Mouse (Mus musculus): ENCODE measurements around the gene Cxcr3. TPM values are rescaled to one million over a fixed set of nuclear protein-coding genes. Genes with fewer than 3 reads are reported as not detected.

Cxcr3 gene
- 22.1 and 27.8 TPM in 2 replicates for polyA plus RNA-seq (2012; rRNA removed; ENCODE audit: low replicate concordance)

GRCm38 (mm10) chrX:101733828-101734319 lies at the start of gene Cxcr3:
TSS of gene Cxcr3 (minus strand) at chrX:101734269.

Other genes with a start within 250 kb of the Cxcr3 start
- gene Taf1, start 201.5 kb downstream of the Cxcr3 start, polyA plus RNA-seq (2012; rRNA removed; ENCODE audit: low replicate concordance): 1.9 and 3.2 TPM in 2 replicates
- gene Ogt, start 94.2 kb downstream of the Cxcr3 start, polyA plus RNA-seq (2012; rRNA removed; ENCODE audit: low replicate concordance): 52.7 and 156 TPM in 2 replicates
- not detected in 2 replicates for gene Gm4779, start 60.2 kb upstream of the Cxcr3 start, polyA plus RNA-seq (2012; rRNA removed; ENCODE audit: low replicate concordance)
- gene 8030474K03Rik, start 60.4 kb upstream of the Cxcr3 start, polyA plus RNA-seq (2012; rRNA removed; ENCODE audit: low replicate concordance): not detected in 2 replicates
- 3.4 and 6.5 TPM in 2 replicates for gene Nhsl2, start 115.1 kb upstream of the Cxcr3 start, polyA plus RNA-seq (2012; rRNA removed; ENCODE audit: low replicate concordance)

Data from mammary gland, adult 2 months (tissue).